Mouse (Mus musculus) olfactory bulb, adult 2 months (tissue): ENCODE results near the gene Itpkb. TPM values are rescaled to one million over a fixed set of nuclear protein-coding genes. Genes with fewer than 3 reads are reported as not detected.

Experiments used
- H3K27ac ChIP-seq: fragments of 200-500 bp; 2 replicates; pipeline ENCODE4 v1.5.1; 2012; ENCODE audit warnings: low read depth, low read length; ENCODE audit not compliant: insufficient read depth
- H3K4me1 ChIP-seq: fragments of 200-500 bp; 2 replicates; pipeline ENCODE4 v1.6.1; 2012; ENCODE audit warnings: low read length; ENCODE audit not compliant: control insufficient read depth, insufficient read depth
- H3K4me3 ChIP-seq: fragments of 200-500 bp; 2 replicates; pipeline ENCODE4 v1.5.1; 2012; ENCODE audit warnings: mild to moderate bottlenecking, low read depth, low read length, moderate library complexity; ENCODE audit not compliant: insufficient read depth
- CTCF ChIP-seq: fragments of 200-500 bp; IDR thresholded peaks from 2 replicates; pipeline ENCODE4 v1.5.1; 2012; ENCODE audit warnings: low read depth, mild to moderate bottlenecking, low read length, moderate library complexity; ENCODE audit not compliant: insufficient read depth
- POLR2A ChIP-seq: fragments of 200-500 bp; IDR thresholded peaks from 2 replicates; pipeline ENCODE4 v1.6.1; 2012; ENCODE audit warnings: mild to moderate bottlenecking, low read depth, low read length, moderate library complexity; ENCODE audit not compliant: insufficient read depth
- WGBS: fragments of 180-500 bp; shearing (Covaris S2); methylation state at CpG from one replicate; pipeline ENCODE4 v1.1.7; 2018; 5-methylcytosine and 5-hydroxymethylcytosine counted together
- polyA plus RNA-seq: library from polyadenylated mRNA; stranded (reverse); fragments of >200 nt; gene quantifications from 2 replicates; pipeline ENCODE4 v1.2.4, GENCODE M21; 2012; ENCODE audit warnings: low replicate concordance; ENCODE audit not compliant: missing spikeins, insufficient read depth, insufficient read length

Gene Itpkb
- polyA plus RNA-seq, 1 experiment: 86.9 TPM

- Histone ChIP-seq H3K27ac (no peak overlapping the region), H3K4me1 (peaks cover 17% of the 10 kb centered on the region), H3K4me3 (no peak overlapping the region)
- WGBS: 83% methylated on average over 4 of the region's 4 CpGs
- TF ChIP-seq POLR2A: no peak
Observed at GRCm38 (mm10) chr1:180468004-180468403, 137.7 kb downstream of the Itpkb start.

GRCm38 (mm10) chr1:180473566-180473965, 143.3 kb downstream of the Itpkb start:
- TF ChIP-seq CTCF (no peak), POLR2A (no peak)
- Histone ChIP-seq H3K27ac (no peak overlapping the region), H3K4me1 (0 out of 2 replicates have a peak, but pooled peaks cover 5% of the 10 kb centered on the region), H3K4me3 (no peak overlapping the region)

Other genes starting within 250 kb of the Itpkb start
- gene Coq8a, start 130.9 kb upstream of the Itpkb start, polyA plus RNA-seq: not detected in 2 replicates
- not detected in 2 replicates for gene Psen2, start 67.0 kb upstream of the Itpkb start, polyA plus RNA-seq
- not detected in 2 replicates for gene Stum, start 153.0 kb downstream of the Itpkb start, polyA plus RNA-seq
- gene Parp1, start 238.4 kb downstream of the Itpkb start, polyA plus RNA-seq: not detected in 2 replicates